Mouse (Mus musculus) forebrain, embryonic 15.5 days (tissue): ENCODE data around the gene Ehbp1. TPM values are rescaled to one million over a fixed set of nuclear protein-coding genes. Genes with fewer than 3 reads are reported as not detected.

Experiments used
- ATAC-seq: fragments of 200-750 bp; cut with Nextera tagmentation; replicated peaks from 2 replicates; pipeline ENCODE4 v1.8.0; 2017; ENCODE audit warnings: mild to moderate bottlenecking, moderate TSS enrichment, moderate library complexity
- H3K27ac ChIP-seq: fragments of 300-500 bp; sonication (generic); replicated peaks from 2 replicates; pipeline ENCODE4 v1.5.1; 2015; ENCODE audit warnings: mild to moderate bottlenecking, inconsistent platforms
- H3K27me3 ChIP-seq: fragments of 300-500 bp; sonication (generic); 2 replicates; pipeline ENCODE4 v1.6.1; 2015; ENCODE audit warnings: inconsistent platforms
- H3K36me3 ChIP-seq: fragments of 300-500 bp; sonication (generic); 2 replicates; pipeline ENCODE4 v1.6.1; 2015; ENCODE audit warnings: mild to moderate bottlenecking, inconsistent platforms
- H3K4me1 ChIP-seq: fragments of 300-500 bp; sonication (generic); 2 replicates; pipeline ENCODE4 v1.6.1; 2015; ENCODE audit warnings: inconsistent platforms
- H3K4me2 ChIP-seq: fragments of 300-500 bp; sonication (generic); replicated peaks from 2 replicates; pipeline ENCODE4 v1.6.1; 2015; ENCODE audit warnings: mild to moderate bottlenecking, inconsistent platforms
- H3K4me3 ChIP-seq: fragments of 300-500 bp; sonication (generic); 2 replicates; pipeline ENCODE4 v1.5.1; 2015; ENCODE audit warnings: mild to moderate bottlenecking, inconsistent platforms
- H3K9ac ChIP-seq: fragments of 300-500 bp; sonication (generic); replicated peaks from 2 replicates; pipeline ENCODE4 v1.6.1; 2015; ENCODE audit warnings: mild to moderate bottlenecking, inconsistent platforms
- H3K9me3 ChIP-seq: fragments of 300-500 bp; sonication (generic); 2 replicates; pipeline ENCODE4 v1.6.1; 2016; ENCODE audit warnings: inconsistent platforms
- WGBS: fragments of 180-500 bp; shearing (Covaris S2); methylation state at CpG from one replicate; pipeline ENCODE4 v1.1.7; 2015; ENCODE audit warnings: mixed read lengths; 5-methylcytosine and 5-hydroxymethylcytosine counted together
- polyA plus RNA-seq: library from polyadenylated mRNA; unstranded; fragments of >200 nt; fragmentation: Nextera tagmentation; extraction: Ambion mirVana; gene quantifications from 2 replicates; pipeline ENCODE4 v1.2.1, GENCODE M21; 2015

Ehbp1 gene
- polyA plus RNA-seq, 1 experiment from 2014 or later: 21.2 TPM

GRCm38 (mm10) chr11:22347651-22348535 lies 5.8 kb upstream of the Ehbp1 start:
- ATAC-seq: peak; percentile 74
- peak overlapping the region; percentile 39 for H3K27ac ChIP-seq
- WGBS: 14% methylated on average over 13 of the region's 13 CpGs
- H3K9me3 ChIP-seq: no peaks in the 10 kb centered on the region
- H3K36me3 ChIP-seq: no peaks in the 10 kb centered on the region
- H3K9ac ChIP-seq: no peak overlapping the region
- peaks cover 22% of the 10 kb centered on the region for H3K4me1 ChIP-seq
- no peak overlapping the region for H3K4me2 ChIP-seq
- no peak overlapping the region for H3K4me3 ChIP-seq
- no peaks in the 10 kb centered on the region for H3K27me3 ChIP-seq

- 66% methylated on average over 2 of the region's 2 CpGs for WGBS
- H3K27ac ChIP-seq: no peak overlapping the region
- no peaks in the 10 kb centered on the region for H3K36me3 ChIP-seq
- H3K9ac ChIP-seq: no peak overlapping the region
- H3K4me1 ChIP-seq: no peaks in the 10 kb centered on the region
- H3K4me3 ChIP-seq: no peak overlapping the region
- no peaks in the 10 kb centered on the region for H3K9me3 ChIP-seq
- no peak overlapping the region for H3K4me2 ChIP-seq
- H3K27me3 ChIP-seq: no peaks in the 10 kb centered on the region
- no peak for ATAC-seq
Observed at GRCm38 (mm10) chr11:22327302-22327910, 14.7 kb downstream of the Ehbp1 start.

- no peaks in the 10 kb centered on the region for H3K4me1 ChIP-seq
- H3K27me3 ChIP-seq: no peaks in the 10 kb centered on the region
- H3K4me2 ChIP-seq: no peak overlapping the region
- 92% methylated on average over 6 of the region's 6 CpGs for WGBS
- H3K9me3 ChIP-seq: no peaks in the 10 kb centered on the region
- H3K4me3 ChIP-seq: no peak overlapping the region
- no peak overlapping the region for H3K27ac ChIP-seq
- H3K9ac ChIP-seq: no peak overlapping the region
- no peaks in the 10 kb centered on the region for H3K36me3 ChIP-seq
- no peak for ATAC-seq
Observed at GRCm38 (mm10) chr11:22317824-22318411, 24.2 kb downstream of the Ehbp1 start.

GRCm38 (mm10) chr11:22315801-22316200 lies 26.3 kb downstream of the Ehbp1 start:
- Histone ChIP-seq H3K4me3 (no peak overlapping the region), H3K4me1 (no peaks in the 10 kb centered on the region), H3K27ac (no peak overlapping the region), H3K9ac (no peak overlapping the region), H3K9me3 (no peaks in the 10 kb centered on the region), H3K36me3 (no peaks in the 10 kb centered on the region), H3K4me2 (no peak overlapping the region), H3K27me3 (no peaks in the 10 kb centered on the region)
- WGBS: 79% methylated on average over 1 of the region's 1 CpGs
- no peak for ATAC-seq

GRCm38 (mm10) chr11:22301164-22301563 lies 40.9 kb downstream of the Ehbp1 start:
- 77% methylated on average over 6 of the region's 6 CpGs for WGBS
- Histone ChIP-seq H3K4me1 (no peaks in the 10 kb centered on the region), H3K36me3 (no peaks in the 10 kb centered on the region), H3K4me3 (no peak overlapping the region), H3K9me3 (no peaks in the 10 kb centered on the region), H3K4me2 (no peak overlapping the region), H3K9ac (no peak overlapping the region), H3K27ac (no peak overlapping the region), H3K27me3 (no peaks in the 10 kb centered on the region)
- ATAC-seq: no peak

- Histone ChIP-seq H3K9ac (no peak overlapping the region), H3K9me3 (no peaks in the 10 kb centered on the region), H3K27ac (no peak overlapping the region), H3K4me3 (no peak overlapping the region), H3K36me3 (no peaks in the 10 kb centered on the region), H3K4me1 (peaks cover 27% of the 10 kb centered on the region), H3K4me2 (no peak overlapping the region), H3K27me3 (no peaks in the 10 kb centered on the region)
- ATAC-seq: no peak
Observed at GRCm38 (mm10) chr11:22289164-22289563, 52.9 kb downstream of the Ehbp1 start.

- Histone ChIP-seq H3K4me1 (peaks cover 39% of the 10 kb centered on the region), H3K36me3 (no peaks in the 10 kb centered on the region), H3K4me2 (peak overlapping the region; percentile 79), H3K27ac (peak overlapping the region; percentile 88), H3K4me3 (peak overlapping the region; percentile 67), H3K9ac (peak overlapping the region; percentile 68), H3K9me3 (no peaks in the 10 kb centered on the region), H3K27me3 (no peaks in the 10 kb centered on the region)
- 0 out of 2 replicates have a peak, but pooled peaks have one; percentile 0 for ATAC-seq
- WGBS: under 1% methylated on average over 6 of the region's 6 CpGs
Observed at GRCm38 (mm10) chr11:22287513-22287900, 54.6 kb downstream of the Ehbp1 start.

GRCm38 (mm10) chr11:22286885-22287512 lies 55.1 kb downstream of the Ehbp1 start:
- peak overlapping the region; percentile 82 for H3K9ac ChIP-seq
- WGBS: under 1% methylated on average over 41 of the region's 43 CpGs
- peak overlapping the region; percentile 67 for H3K4me3 ChIP-seq
- H3K27me3 ChIP-seq: no peaks in the 10 kb centered on the region
- ATAC-seq: peak; percentile 100
- H3K4me2 ChIP-seq: peak overlapping the region; percentile 82
- H3K27ac ChIP-seq: peak overlapping the region; percentile 88
- H3K4me1 ChIP-seq: peaks cover 39% of the 10 kb centered on the region
- peaks cover 3% of the 10 kb centered on the region for H3K36me3 ChIP-seq
- no peaks in the 10 kb centered on the region for H3K9me3 ChIP-seq

GRCm38 (mm10) chr11:22286371-22286872 lies 55.7 kb downstream of the Ehbp1 start:
- Histone ChIP-seq H3K9ac (peak overlapping the region; percentile 82), H3K4me1 (peaks cover 39% of the 10 kb centered on the region), H3K4me3 (peak overlapping the region; percentile 67), H3K9me3 (no peaks in the 10 kb centered on the region), H3K4me2 (peak overlapping the region; percentile 82), H3K27me3 (no peaks in the 10 kb centered on the region), H3K36me3 (peaks cover 8% of the 10 kb centered on the region), H3K27ac (peak overlapping the region; percentile 88)
- WGBS: under 1% methylated on average over 36 of the region's 39 CpGs
- ATAC-seq: peak; percentile 84

GRCm38 (mm10) chr11:22276656-22277055 lies 65.4 kb downstream of the Ehbp1 start:
- no peak for ATAC-seq
- H3K27ac ChIP-seq: no peak overlapping the region
- 93% methylated on average over 3 of the region's 3 CpGs for WGBS
- H3K4me3 ChIP-seq: no peak overlapping the region
- H3K9me3 ChIP-seq: no peaks in the 10 kb centered on the region
- no peaks in the 10 kb centered on the region for H3K27me3 ChIP-seq
- no peak overlapping the region for H3K4me2 ChIP-seq
- peaks cover 15% of the 10 kb centered on the region for H3K36me3 ChIP-seq
- H3K4me1 ChIP-seq: no peaks in the 10 kb centered on the region
- H3K9ac ChIP-seq: no peak overlapping the region

- Histone ChIP-seq H3K36me3 (peaks cover 10% of the 10 kb centered on the region), H3K27me3 (no peaks in the 10 kb centered on the region), H3K4me1 (0 out of 2 replicates have a peak, but pooled peaks cover 3% of the 10 kb centered on the region), H3K9me3 (no peaks in the 10 kb centered on the region), H3K27ac (no peak overlapping the region), H3K9ac (no peak overlapping the region), H3K4me2 (no peak overlapping the region), H3K4me3 (no peak overlapping the region)
- ATAC-seq: no peak
- 94% methylated on average over 2 of the region's 2 CpGs for WGBS
Observed at GRCm38 (mm10) chr11:22274144-22274543, 67.9 kb downstream of the Ehbp1 start.
